Mouse (Mus musculus) kidney, adult 2 months (tissue): ENCODE measurements around the gene Phkb.

Experiments
- CTCF ChIP-seq: fragments of 200-500 bp; conservative IDR thresholded peaks from 2 replicates; pipeline ENCODE4 v1.5.1; 2011; ENCODE audit warnings: low read depth, mild to moderate bottlenecking, control low read depth, low read length, moderate library complexity, mixed read lengths; ENCODE audit not compliant: insufficient read depth, insufficient read length
- POLR2A ChIP-seq: fragments of 200-500 bp; IDR thresholded peaks from one replicate; pipeline ENCODE4 v1.6.1; 2011; ENCODE audit warnings: low read depth, low read length, control low read depth

GRCm38 (mm10) chr8:86042049-86042448 lies 201.3 kb downstream of the Phkb start:
- TF ChIP-seq POLR2A = no peak
- no peak for TF ChIP-seq CTCF
